Mouse (Mus musculus) cerebellum, adult 11-12 months (tissue): ENCODE data around the gene Dpp10.

ENCODE experiments used
- DNase-seq: peaks from one replicate; pipeline ENCODE4 v3.0.0; 2022

The Dpp10 gene

DNA sequence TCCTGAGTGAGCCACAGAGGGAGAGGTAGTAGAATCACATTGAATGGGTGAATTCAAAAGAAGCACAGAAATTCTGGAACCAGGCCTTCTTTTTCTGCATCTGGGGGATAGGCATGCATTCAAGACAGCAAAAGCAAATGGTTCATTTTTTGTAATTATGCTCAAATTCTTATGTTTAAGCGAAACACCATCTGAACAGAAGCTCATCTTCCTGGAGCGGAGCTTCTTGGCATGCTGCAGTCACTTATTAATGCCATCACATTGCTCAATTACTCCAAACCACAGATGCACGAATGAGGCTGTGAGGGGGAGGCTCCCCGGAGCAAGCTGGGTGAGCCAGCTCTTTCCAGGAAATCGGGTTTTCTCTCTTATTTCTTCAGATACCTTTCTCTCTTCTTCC, 142.7 kb downstream of the Dpp10 start:
- DNase-seq = peak; percentile 12

DNA sequence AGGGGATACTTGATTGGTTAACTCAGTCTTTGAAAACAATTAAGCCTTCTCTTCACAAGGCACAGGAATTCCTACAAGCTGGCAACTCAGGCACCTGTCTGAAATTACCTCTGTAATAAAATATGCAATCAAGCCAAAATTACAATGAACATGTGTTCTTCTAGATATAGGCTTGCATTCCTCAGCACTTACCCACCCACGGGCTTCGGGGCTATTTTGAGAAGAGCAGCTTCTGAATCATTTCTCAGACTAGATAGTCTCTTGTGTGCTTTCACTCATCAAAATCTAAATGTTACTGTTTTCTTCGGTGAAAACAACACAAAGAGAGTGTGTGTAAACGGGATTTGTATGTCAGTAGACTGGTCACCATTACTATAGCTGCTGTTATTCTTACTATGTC, 144.1 kb downstream of the Dpp10 start:
- no peak for DNase-seq

DNA sequence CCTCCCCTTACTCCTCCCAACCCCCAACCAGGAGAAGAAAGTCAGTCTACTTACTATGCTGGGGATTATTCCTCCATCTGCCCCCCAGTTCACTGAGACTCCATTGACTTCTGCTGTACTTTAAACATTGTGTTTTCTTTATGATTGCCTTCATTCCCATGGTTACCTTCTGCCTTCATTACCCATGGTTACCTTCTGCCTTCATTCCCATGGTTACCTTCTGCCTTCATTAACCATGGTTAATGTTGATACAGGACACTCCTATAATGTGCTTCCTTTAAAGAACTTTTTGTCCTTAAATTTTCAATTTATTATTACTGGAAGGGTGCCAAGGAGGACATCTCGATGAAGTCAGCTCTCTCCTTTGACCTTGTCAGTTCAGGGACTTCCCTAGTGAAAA, 158.1 kb downstream of the Dpp10 start:
- DNase-seq = no peak

DNA sequence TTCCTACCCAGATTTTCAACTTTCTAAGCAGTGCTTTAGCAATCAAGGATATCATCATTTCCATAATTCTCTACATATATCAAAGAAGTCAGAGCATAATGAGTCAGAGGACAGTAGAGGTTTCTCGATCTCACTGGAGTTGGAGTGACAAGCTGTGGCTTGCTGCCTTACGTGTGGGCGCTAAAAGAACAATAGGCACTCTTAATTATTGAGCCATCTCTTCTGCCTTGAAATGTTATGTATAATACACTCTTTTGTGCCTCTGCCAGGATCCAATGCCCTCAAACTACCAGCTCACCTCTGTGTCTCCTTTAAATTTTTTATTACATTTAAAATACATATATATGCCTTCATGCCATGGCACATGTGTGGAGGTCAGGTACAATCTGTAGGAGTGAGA, 198.5 kb downstream of the Dpp10 start:
- no peak for DNase-seq

DNA sequence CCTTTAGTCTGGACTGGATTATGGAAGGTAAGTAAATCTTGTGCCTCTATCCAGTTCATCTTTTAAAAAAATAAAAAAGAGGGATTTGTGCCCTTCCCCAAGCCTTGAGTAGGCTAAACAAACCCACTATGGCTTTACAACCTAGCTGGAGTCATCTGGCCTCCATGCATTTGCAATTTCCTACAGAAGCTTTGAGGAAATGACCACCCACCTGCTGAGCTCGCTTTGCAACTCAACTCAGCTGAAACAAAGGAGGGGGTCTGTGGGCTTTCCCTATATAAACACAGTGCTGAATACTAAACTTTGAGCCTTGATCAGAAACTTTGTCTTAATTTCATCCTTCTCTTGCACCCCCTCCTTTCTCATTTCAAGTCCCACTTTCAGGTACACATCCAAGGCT, 244.2 kb downstream of the Dpp10 start:
- DNase-seq = no peak

DNA sequence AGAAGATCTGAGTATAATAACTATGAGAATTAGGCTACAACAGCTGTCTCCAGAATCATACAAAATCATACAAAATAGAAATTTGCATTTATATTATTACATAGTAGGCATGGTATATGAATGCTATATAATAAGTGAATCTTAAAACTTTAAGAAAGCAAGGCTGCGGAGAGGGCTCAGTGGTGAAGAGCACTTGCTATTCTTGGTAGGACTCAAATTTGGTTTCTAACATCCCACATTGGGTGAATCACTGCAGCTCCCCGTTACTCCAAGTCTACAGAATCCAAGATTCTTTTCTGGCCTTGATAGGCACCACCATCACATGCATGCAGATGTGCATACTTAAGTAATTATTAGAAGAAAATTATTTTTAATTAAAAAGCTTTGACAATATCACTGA, 279.8 kb downstream of the Dpp10 start:
- no peak for DNase-seq

DNA sequence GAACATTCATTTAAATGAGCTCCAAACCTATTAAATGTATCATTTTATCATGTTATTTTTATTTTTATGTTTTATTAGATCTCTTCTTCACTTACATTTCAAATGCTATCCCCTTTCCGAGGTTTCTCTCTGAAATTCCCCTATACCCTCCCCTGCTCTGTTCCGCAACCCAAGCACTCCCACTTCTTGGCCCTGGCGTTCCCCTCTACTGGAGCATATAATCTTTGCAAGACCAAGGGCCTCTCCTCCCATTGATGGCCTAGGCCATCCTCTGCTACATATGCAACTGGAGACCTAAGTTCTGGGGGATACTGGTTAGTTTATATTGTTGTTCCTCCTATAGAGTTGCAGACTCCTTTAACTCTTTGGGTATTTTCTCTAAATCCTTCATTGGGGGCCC, 283.1 kb downstream of the Dpp10 start:
- no peak for DNase-seq

DNA sequence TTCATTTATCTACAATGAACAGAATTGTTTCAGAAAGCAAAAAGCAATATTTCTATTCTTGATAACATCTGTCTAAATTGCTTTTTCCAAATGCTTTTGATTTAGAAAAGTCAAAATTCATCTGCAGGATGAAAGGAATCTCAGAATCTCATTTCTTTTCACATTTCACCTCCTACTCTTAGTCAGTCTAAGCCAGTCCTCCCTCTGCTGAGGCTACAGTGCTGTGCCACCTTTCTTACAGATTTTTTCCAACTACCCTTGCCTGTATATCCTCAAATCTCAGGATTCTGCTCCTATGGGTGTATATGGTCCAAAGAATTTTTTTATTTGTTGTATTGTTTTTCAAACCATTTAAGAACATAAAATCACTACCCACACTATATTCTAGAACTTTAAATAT, 289.3 kb downstream of the Dpp10 start:
- no peak for DNase-seq

DNA sequence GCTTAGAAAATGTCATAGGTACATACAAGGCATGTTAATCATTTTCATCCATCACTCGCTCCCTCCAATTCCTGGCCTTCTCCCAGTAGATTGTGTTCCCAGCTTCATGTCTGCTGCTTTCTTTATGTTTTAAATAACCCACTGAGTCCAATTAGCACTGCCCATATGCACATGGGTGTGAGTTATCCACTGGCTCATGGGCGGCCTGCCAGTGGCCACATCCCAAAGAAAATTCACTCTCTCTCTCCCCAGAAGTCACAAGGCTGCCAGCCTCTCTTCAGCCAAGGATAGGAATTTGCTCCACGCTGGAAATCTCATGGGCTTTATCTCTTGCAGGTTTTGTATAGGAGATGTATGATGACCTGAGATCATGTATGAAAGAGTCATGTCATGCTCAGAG, 338.1 kb downstream of the Dpp10 start:
- DNase-seq = peak; percentile 17

DNA sequence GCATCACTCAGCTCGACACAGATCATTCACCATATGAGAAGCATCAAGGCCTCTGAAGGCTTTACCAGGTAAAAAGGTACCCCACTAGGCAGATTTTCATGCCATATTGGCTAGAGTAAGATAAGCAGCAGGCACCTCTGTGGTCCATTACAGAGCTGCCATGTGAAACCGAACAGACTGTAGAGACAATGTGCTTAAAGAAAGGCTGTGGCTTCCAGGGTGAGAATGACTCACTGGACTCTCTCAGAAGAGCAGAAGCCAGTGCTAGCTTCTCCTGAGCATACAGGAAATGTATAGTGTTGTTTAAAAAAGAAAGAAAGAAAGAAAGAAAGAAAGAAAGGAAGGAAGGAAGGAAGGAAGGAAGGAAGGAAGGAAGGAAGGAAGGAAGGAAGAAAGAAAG, 386.9 kb downstream of the Dpp10 start:
- no peak for DNase-seq

DNA sequence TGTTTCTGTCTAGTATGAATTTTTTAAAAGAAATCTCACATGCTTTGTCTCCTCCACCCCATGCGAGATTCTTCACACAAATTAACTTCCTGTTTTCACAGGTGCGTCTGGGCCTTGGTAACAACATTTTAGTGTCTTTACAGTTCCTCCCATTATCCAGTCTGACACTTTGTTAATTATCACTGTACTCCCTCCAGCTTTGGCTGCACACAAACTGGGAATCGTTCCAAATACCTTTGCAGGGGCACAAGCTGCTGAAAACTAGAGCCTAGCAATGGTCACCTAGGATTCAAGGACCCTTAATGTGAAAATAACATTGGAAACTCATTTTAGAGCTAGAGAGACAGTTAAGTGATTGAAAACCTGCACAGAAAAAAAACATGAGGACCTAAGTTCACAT, 388.8 kb downstream of the Dpp10 start:
- no peak for DNase-seq

DNA sequence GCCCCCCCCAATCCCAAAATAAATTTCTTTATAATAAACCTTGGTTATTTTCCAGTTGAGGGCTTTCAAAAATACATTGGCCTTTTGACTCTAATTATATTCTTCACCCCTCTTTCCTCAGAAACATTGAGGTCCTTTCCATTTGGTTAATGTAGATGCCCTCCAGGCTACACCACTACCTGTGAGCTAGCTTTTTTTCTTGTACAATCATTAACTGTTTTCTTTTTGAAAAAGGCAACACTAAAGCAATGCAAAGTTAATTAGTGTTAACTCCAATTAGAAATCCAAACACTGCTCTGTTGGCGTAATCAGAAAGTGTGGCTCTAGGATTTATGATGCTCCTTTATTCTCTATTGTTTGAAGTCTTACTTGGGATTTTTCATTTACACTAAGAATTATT, 407.5 kb downstream of the Dpp10 start:
- DNase-seq = no peak

DNA sequence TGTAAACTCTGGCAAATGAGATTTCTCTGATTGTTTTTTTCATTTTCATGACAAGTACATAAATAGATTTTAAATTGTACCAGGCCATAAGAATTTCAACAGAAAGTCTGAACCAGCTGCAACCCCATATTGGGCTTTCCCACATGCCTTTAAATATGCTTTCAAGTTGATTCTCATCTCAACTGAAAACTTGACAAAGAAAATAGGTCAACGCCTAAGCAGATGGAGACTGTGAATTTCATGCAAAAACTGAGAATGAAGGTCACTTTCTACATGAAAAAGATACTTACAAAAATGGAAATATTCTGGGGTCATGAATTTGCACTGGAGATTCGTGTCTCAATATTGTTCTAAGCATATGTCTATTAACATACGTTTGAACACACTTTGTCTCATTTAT, 417.1 kb downstream of the Dpp10 start:
- no peak for DNase-seq

DNA sequence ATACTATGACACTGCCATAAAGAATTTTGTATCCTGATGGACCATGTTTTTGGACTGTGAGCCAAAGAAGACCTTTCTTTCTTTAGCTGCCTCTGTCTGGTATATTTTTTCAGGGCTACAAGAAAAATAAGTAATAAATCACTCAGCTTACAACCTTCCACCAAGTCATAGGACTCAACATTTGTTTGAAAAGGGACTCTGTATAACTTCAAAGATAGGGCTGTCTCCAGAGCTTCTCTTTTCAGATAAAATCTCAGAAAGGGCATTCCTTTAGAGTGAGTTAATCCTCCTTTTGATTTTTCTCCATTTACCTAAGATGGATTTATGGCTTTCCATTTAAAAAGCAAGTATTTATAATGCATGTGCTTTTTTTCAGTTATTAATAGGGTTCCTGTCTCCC, 460.5 kb downstream of the Dpp10 start:
- DNase-seq = no peak

DNA sequence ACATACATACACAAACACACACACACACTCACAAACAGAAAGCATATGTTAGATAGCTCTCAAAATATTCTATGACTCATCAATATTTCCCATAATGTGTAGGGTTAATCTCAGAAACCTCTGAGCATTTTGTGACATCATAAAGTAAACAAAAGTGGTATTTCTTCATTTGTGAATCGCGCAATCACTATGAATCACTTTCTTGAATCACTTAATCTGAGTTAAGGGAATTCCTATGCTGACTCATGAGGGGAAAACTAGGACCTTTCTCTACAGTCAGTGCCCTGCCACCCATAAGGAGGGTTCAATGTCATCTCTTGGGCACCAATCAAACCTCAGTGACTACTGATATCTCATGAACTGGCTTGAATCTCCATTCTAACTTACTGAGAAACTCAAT, 465.2 kb downstream of the Dpp10 start:
- DNase-seq = no peak

DNA sequence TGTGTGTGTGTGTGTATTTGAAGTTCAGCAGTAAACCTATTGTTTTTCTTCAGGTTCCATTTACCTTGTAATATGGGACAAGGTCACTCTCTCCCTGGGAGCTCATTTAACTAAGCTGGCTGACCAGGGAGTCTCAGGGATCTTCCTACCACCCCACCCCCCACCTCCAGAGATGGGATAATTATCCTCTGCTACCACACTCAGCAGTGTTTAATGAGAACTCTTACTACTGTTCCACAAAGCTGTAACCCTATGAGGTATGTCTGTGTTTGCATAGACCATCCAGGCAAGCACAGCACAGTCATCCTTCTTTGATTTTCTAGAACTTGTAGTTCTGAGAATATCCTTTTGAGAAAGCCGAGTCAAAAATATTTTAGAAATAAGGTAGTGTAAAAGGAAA, 471.6 kb downstream of the Dpp10 start:
- DNase-seq = no peak

DNA sequence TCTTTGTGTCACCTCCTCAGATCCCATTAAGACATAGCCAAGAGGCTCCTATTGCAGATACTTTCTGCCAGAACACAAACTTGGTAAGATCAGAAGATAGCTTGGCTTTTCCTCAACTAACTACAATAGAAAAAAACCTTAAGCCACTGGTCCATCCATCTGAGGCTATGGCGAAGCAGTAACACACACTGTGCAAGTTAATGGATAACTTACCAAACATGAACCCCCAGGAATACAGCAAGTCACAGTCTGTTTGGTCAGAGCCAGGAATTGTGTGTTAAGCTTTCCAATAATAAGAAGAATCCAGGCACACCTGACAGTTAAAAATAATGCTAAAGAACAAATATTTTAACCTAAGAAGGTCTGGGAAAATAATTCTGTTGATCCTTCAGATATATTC, 502.9 kb downstream of the Dpp10 start:
- no peak for DNase-seq

DNA sequence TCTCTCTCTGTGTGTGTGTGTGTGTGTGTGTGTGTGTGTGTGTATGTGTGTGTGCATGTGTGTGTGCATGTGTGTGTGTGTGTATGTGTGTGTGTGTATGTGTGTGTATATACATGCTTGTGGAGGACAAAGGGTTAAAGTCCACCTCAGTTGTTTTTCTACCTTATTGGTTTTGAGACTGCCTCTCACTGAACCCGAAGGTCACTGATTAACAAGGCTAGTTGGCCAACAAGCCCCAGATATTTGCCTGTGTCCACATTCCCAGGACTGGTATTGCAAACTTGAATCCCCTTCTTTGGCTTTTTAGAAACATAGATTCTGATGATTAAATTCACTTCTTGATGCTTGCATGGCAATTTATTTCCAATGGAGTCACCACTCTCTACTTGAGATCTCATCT, 577.6 kb downstream of the Dpp10 start:
- DNase-seq = no peak

DNA sequence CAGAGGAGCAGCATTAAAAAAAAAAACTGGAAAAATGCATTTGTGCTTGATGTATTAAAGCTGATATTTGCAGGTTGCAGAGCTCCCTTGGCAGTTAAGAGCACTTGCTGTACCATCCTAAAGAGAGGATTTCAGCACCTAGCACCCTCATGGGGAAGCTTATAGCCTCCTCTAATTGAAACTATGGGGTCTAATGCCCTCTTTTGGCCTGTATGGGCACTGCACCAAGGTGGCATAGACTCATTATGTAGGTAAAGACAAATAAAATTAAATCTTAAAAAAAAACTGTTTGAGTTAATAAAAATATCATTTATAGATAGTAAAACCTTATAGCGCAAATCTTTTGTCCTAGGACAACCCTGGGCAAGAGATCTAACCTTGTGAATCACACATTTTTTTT, 631.2 kb downstream of the Dpp10 start:
- no peak for DNase-seq

DNA sequence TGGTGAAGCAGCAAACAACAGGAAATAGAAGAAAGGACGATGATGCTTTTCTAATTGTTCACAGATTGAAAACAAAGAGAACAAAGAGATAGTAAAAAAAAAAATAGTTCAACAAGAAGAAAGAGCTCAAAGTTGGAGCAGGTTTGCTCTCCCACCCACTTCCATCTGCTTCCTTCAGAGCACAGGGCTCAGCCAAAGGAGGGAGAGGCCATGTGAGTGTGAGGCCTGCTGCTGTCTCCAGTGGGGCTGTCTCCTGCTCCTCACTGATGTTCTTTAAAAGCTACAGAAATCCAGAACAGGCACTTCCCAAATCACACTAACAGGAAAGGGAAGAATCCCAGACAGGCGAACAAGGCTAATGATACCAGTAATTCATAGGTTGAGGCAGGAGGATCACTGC, 694.1 kb downstream of the Dpp10 start:
- DNase-seq = no peak

DNA sequence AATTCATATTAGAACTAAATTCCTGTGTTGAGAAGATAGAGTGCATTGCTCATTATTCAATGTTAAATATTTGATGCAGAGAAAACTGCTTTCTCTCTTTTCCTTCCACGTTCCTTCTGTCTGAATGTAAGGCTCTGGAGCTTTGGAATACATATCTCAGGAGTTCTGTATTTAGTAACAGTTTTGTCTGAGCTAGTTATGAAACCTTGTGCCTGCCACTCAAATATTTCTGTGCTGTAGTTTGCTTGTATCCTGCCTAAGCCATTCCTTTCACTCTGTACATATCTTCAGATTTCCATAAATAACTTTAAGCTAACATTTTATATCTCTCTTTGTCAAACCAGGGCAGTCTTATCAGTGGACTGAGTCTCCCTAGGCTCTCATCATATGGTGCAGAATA, 707.5 kb downstream of the Dpp10 start:
- no peak for DNase-seq

DNA sequence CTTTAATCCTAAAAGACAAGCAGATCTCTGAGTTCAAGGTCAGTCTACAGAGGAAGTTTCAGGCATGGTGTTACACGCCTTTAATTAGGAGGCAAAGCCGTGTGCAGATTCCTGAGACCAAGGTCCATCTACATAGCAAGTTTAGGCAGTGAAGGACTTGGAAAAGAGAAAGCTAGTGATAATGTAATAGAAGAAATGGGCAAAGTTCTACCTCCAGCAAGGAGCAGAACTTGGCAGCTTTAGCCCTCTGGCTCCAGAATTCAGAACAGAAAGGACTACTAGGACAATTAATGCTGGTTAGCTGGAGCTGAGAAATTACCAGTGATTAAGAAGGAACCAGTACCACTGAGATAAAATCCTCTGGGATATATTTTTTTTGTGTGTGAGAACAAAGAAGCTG, 728.5 kb downstream of the Dpp10 start:
- DNase-seq = no peak
